In the genomic region with DNA sequence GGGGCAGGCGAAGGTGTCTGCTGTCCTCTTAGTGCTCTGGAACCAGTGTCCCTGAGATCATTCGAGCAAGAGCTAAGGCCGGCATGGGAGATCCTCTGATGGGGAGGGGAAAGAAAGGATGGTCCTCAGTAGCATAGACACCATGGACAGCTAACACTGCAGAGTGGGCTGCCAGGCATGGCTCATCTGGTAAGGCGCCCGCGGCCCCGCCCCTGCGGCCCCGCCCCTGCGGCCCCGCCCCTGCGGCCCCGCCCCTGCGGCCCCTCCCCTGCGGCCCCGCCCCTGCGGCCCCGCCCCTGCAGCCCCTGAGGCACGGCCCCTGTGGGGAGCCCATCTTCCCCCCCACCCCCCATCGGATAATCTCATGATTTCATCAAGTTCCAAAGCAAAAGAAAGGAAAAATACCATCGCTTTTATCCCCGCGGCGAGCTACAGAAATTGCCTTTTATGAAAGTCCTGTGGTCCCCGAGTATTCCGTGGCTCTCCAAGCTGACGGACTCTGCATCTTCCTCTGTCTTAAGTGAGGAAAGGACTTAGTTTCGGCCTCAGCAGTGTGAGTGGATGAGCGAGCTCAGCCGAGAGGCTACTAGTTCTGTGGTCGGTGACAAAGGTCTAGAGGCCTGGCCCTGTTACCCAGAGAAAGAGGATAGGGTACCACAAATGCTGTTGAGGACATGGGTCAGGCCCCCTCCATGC, we compare ENCODE assay signal across 9 mouse cellular contexts. TPM values are rescaled to one million over a fixed set of nuclear protein-coding genes. Genes with fewer than 3 reads are reported as not detected.
DNase-seq lines count a peak whose midpoint lies in the region; ATAC-seq and TF ChIP-seq lines count a peak whose summit lies in the region.
"Had no signal": no experiment of that assay in that cellular context is flagged by ENCODE, and none has a peak within 500 bp of the region (broad histone marks: within the 10 kb centered on the region; RNA-seq: fewer than 3 reads in every experiment).

No protein-coding gene starts in this region.

- H3K9ac ChIP-seq in forebrain, embryonic 13.5 days, result no peak overlapping the region
- no peak overlapping the region for H3K9ac ChIP-seq in limb, embryonic 12.5 days (replicated peaks)

- H3K27ac ChIP-seq in left cerebral cortex, adult 2 months, result peak overlapping the region; percentile 47; the same call in 1 of the 2 replicates
- peak overlapping the region; percentile 66 for H3K27ac ChIP-seq in forebrain, embryonic 13.5 days
- H3K27ac ChIP-seq in limb, embryonic 12.5 days, result no peak overlapping the region

- H3K9me3 ChIP-seq in forebrain, embryonic 13.5 days (replicated peaks), result no peaks in the 10 kb centered on the region
- H3K9me3 ChIP-seq in limb, embryonic 12.5 days, result no peaks in the 10 kb centered on the region

- ATAC-seq in forebrain, embryonic 13.5 days, result 0 out of 2 replicates have a peak, but pooled peaks have one; percentile 56
- no peak for ATAC-seq in limb, embryonic 12.5 days (ENCODE audit: insufficient number of reproducible peaks, insufficient read depth, low FRiP score, low TSS enrichment, low read depth)

- H3K4me1 ChIP-seq in forebrain, embryonic 13.5 days, result peaks cover 63% of the 10 kb centered on the region
- peaks cover 24% of the 10 kb centered on the region for H3K4me1 ChIP-seq in limb, embryonic 12.5 days (replicated peaks)

- no peak for TF ChIP-seq CTCF in left cerebral cortex, adult 2 months (IDR thresholded peaks at IDR 0.05)

- no peaks in the 10 kb centered on the region; the same call in 1 of the 2 replicates for H3K27me3 ChIP-seq in forebrain, embryonic 13.5 days
- peaks cover 55% of the 10 kb centered on the region for H3K27me3 ChIP-seq in limb, embryonic 12.5 days

- peak overlapping the region; percentile 49 for H3K4me2 ChIP-seq in forebrain, embryonic 13.5 days
- H3K4me2 ChIP-seq in limb, embryonic 12.5 days, result peak overlapping the region; percentile 58

- intact Hi-C loops in left cerebral cortex, adult 2 months (cut with DNase I), result no loop called here
- intact Hi-C loops in left cerebral cortex, postnatal 36 days (cut with DNase I), result no loop called here

- H3K4me3 ChIP-seq in left cerebral cortex, adult 2 months, result no peak overlapping the region
- H3K4me3 ChIP-seq in forebrain, embryonic 13.5 days, result 0 out of 2 replicates have a peak overlapping the region, but pooled peaks have one; percentile 18
- H3K4me3 ChIP-seq in limb, embryonic 12.5 days (replicated peaks), result peak overlapping the region; percentile 26

- no peak for DNase-seq in left cerebral cortex, adult 2 months (ENCODE audit: extremely low spot score in 1 of 2, low spot score in 2 of 2)
- DNase-seq in left cerebral cortex, adult 11 months (ENCODE audit: low spot score), result no peak
- DNase-seq in retina, embryonic 14.5 days (ENCODE audit: low spot score), result peak; percentile 38
- DNase-seq in urinary bladder, postnatal 14 days (ENCODE audit: low spot score), result no peak
- DNase-seq in adipocyte (ENCODE audit: low spot score), result no peak
- no peak for DNase-seq in left cerebral cortex, postnatal 36 days (ENCODE audit: low spot score in 2 of 2)

- 4% methylated on average over 30 of the region's 31 CpGs for WGBS in forebrain, embryonic 13.5 days
- 6% methylated on average over 20 of the region's 31 CpGs for WGBS in limb, embryonic 12.5 days

- no peaks in the 10 kb centered on the region for H3K36me3 ChIP-seq in forebrain, embryonic 13.5 days (ENCODE audit: poor library complexity, severe bottlenecking)
- H3K36me3 ChIP-seq in limb, embryonic 12.5 days, result no peaks in the 10 kb centered on the region

RNA-seq across cellular contexts. Expression of gene Gm26897, which starts 31.9 kb away (rescaled TPM):
- not detected for total RNA-seq in left cerebral cortex, adult 2 months (2021)
- polyA plus RNA-seq in forebrain, embryonic 13.5 days (2015; fragmentation: Nextera tagmentation; extraction: Ambion mirVana), result not detected in 2 replicates
- not detected in 2 replicates for polyA plus RNA-seq in limb, embryonic 12.5 days (2016; fragmentation: Nextera tagmentation; extraction: Ambion mirVana)
- not detected for total RNA-seq in left cerebral cortex, postnatal 36 days (2021)
- total RNA-seq: hematopoietic stem cell, adult 5-6 weeks had no signal
